Mouse (Mus musculus): ENCODE measurements at regions not wholly inside any gene's neighbourhood (a gene's known extent, or its start where the extent isn't known, plus 50 kb on each side); places are given as distances from the start of the nearest gene placed in this dataset.

GRCm38 (mm10) chr17:9995321-9995720 is 324.3 kb downstream of the Qk start:
- no peak for DNase-seq (ENCODE audit: low spot score in 2 of 2)

DNA sequence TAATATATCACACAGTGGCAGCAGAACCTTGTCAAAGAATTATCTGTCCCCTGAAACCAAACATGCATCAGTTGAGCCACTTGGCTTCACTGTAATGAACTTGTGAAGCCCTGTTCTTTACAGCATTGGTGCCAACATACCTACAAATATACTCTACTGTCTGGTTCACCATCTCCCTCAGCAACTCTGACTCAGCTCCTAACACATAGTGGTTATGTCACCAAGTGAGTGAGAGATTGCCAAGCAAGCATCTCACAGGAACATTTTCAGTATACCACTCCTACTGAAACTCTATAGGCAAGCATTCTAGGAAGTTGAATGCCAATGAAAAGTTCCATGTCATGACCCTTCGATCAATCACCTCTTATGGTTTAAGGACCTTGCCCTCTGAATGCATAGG is 321.2 kb upstream of the Pabpc6 start:
- no peak for DNase-seq (ENCODE audit: low spot score in 2 of 2)

- DNase-seq (ENCODE audit: low spot score in 2 of 2), result no peak
These were observed 311.8 kb upstream of the Pabpc6 start for GRCm38 (mm10) chr17:9981273-9981672.

GRCm38 (mm10) chr17:9976866-9977421 is 307.4 kb upstream of the Pabpc6 start:
- no peak for DNase-seq (ENCODE audit: low spot score in 2 of 2)

- no peak for DNase-seq (ENCODE audit: low spot score in 2 of 2)
These were observed 306.5 kb upstream of the Pabpc6 start for GRCm38 (mm10) chr17:9975995-9976394.

DNA sequence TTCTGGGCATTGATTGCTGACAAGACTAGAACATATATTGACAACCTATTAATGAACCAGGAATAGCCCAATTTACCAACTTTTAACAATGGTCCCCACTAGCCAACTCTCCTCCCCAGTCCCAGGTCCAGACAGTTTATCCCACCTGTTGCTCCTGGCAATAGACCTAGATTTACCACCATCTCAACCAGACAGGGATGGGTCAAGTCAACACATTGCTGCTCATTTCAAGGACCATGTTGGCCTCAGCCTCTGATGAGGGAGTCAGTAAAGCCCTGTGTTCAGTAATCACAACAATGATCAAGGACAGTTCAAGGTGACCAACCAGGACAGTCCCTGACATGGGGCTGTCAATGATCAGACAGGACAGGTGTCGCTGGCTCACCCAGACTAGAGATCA is 305.6 kb upstream of the Pabpc6 start:
- DNase-seq (ENCODE audit: low spot score in 2 of 2), result no peak

DNA sequence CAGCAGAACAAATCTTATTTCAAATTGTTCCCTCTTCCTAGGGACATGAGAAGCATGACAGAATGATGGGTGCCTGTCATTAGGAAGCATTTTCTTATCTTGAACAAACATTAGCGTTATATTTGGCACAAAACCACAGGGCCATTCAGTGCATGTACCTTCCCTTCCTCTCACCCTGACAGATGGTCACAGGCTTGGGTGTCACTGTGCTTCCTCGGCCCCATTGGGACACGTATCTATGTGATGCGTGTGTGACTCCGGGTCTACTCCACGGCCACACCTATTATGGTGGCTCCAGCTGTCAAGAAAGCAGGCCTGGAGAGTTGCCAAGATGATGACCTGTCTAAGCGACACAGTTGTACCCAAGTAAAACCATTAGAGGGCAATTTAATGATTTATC is 298.5 kb upstream of the Pabpc6 start:
- no peak for DNase-seq (ENCODE audit: low spot score in 2 of 2)

GRCm38 (mm10) chr17:9962893-9963436 is 293.4 kb upstream of the Pabpc6 start:
- no peak for DNase-seq (ENCODE audit: low spot score in 2 of 2)

- DNase-seq (ENCODE audit: low spot score in 2 of 2), result no peak
These were observed 279.6 kb upstream of the Pabpc6 start for GRCm38 (mm10) chr17:9948985-9949667.

GRCm38 (mm10) chr17:9947609-9948008 is 278.1 kb upstream of the Pabpc6 start:
- DNase-seq (ENCODE audit: low spot score in 2 of 2), result no peak

DNA sequence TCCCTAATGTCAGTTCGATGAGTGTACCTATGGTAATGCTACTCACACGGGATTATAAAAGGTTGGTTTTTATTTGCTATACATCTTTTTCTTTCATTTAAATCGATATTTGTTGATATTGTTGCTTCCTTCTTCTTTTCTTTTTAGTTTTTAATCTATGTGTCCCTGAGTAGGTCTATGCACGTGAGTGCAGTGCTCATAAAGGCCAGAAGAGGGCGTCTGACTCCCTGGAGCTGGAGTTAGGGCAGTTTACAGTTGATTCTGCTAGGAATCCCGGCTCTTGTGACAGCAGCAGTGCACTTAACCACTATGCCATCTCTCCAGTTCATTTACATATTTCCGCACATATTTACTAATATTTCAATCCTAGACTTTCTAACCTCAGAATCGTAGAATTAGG is 275.0 kb upstream of the Pabpc6 start:
- DNase-seq (ENCODE audit: low spot score in 2 of 2), result no peak

DNA sequence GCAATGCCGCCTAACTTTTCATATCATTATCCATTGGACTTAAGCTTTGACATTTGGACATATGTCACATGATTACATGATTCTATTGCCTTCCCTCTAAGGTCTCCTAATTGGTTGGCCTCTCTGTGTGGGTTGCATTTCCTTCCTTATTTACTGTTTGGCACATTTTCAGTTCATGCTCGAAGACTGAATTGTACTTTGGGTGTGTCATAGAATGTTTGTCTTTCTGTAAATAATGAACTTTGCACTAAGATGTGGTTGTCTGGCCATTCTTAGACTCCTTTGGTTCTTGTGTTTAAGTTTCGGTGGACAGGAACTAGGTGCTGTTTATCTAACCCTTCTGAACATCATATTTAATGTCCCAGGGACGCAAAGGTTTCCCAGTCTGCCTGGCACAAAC is 272.7 kb upstream of the Pabpc6 start:
- no peak for DNase-seq (ENCODE audit: low spot score in 2 of 2)

GRCm38 (mm10) chr17:9939576-9939975 is 270.1 kb upstream of the Pabpc6 start:
- DNase-seq (ENCODE audit: low spot score in 2 of 2), result no peak

DNA sequence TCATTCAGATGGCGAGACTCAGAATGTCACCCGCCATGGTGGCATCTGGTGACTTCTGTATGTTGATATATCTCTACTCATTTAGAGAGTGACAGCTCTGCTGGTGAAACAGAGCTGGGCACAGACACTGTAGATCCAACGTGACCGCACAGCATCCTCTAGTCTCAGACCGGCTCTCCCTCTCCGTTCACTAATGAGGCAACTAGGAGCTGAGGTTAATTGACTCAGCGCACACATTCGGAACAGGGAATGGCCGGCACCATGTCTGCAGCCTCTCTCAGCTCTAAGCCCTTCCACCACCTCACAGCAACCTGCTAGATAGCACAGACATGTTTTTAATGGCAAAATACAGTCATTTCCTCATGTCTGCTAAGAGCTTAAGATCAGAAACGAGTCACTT is 268.9 kb upstream of the Pabpc6 start:
- DNase-seq (ENCODE audit: low spot score in 2 of 2), result no peak

- no peak for DNase-seq (ENCODE audit: low spot score in 2 of 2)
These were observed 267.7 kb upstream of the Pabpc6 start for GRCm38 (mm10) chr17:9937211-9937610.

DNA sequence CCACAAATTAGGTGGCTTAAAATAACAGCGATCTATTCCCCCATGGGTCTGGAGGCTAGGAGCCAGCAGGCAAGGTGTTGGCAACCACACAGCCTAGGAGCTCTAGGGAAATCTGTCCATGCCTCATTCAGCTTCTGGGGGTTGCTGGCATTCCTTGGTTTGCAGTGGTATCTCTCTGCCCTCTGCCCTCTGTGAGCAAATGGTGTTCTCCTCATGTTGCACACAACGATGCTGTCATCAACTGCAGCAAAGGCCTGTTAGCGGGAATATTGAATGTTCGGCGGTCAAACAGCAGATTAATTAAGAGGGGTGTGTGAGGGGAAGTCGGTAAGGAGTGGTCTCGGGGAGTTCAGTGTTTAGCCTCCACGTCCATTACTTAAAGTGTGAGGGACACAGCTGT is 262.7 kb upstream of the Pabpc6 start:
- no peak for DNase-seq (ENCODE audit: low spot score in 2 of 2)

- no peak for DNase-seq (ENCODE audit: low spot score in 2 of 2)
These were observed 262.0 kb upstream of the Pabpc6 start for GRCm38 (mm10) chr17:9931526-9931925.

DNA sequence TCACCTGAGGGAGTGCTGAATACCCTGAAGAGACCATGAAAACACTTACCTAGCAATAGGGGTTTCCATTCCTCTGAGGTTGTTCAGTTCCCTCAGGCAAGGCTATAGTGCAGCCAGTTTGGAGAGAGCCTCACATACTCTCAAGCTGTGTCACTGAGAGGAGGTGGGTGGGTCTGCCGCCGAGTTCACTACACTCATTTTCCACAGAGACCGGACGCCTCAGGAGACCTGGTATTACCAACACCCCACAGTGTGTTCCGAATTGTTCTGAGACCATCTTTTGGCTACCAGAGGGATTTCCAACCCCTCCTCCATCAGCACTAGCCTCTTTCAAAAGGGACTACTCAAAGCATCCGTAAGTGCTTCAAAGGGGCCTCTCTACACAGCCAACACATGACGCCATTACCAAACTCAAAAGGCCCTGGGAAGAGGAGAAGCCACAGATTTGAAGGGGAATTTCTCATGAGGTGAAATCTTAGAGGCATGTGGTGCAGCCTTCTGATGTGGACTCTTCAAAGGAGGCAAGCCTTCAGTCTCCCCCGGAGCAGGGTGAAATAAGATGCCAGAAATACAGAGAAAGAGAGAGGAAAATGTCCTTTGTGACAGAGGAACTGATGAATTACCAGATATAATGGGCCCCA is 260.1 kb upstream of the Pabpc6 start:
- no peak for DNase-seq (ENCODE audit: low spot score in 2 of 2)

DNA sequence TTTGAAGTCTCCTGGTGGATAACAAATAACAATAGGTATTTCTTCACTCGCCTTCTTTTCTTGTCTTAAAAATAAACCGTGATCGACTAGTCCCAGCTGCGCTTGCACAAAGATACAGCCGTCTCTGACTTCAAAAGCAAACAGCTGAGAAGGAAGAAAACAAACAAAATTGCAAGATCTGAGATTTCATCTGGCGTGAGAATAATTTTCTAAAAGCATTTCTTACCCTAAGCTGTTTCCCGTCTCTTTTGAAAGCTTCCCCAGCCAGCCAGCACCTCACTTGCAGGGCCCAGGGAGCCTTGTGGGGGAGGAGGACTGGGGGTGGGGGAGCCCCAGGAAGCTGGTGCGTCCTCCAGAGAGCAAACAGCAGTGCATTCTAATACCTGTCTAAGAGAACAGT is 258.2 kb upstream of the Pabpc6 start:
- no peak for DNase-seq (ENCODE audit: low spot score in 2 of 2)

DNA sequence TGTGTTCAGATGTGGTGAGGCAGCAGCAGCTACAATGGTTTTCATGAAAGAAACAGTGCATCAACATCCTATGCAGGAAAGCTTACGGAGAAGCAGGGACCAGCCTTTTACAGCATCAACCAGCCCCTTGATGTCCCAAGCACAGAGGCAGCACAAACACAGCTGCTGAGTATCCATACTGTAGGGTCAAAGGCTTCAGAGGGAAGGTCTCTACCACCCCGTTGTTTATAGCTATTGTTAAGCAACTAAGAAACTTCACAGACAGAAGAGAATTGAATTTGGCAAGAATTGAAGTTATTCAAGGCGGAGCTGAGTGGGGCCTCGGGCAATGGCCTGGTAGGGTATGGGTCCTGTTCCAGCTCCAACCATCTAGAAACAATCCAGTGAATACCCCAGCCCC is 256.8 kb upstream of the Pabpc6 start:
- DNase-seq (ENCODE audit: low spot score in 2 of 2), result no peak

DNA sequence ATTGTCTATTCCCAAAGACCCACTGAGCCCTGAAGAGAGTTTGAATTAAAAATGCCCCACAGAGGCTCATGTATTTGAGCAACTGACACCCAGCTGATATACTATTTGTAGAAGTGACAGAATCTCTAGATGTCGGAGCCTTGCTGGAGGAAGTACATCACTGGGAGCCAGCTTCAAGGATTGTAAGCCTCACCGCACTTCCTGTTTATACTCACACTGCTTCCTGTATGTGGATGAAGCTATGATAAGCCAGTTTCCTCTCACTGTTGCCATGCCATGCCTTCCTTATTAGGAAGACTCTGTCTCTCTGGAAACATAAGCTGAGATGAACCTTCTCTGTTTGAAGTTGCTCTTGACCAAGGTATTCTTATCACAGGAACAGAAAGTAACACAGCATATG is 251.8 kb upstream of the Pabpc6 start:
- no peak for DNase-seq (ENCODE audit: low spot score in 2 of 2)

DNA sequence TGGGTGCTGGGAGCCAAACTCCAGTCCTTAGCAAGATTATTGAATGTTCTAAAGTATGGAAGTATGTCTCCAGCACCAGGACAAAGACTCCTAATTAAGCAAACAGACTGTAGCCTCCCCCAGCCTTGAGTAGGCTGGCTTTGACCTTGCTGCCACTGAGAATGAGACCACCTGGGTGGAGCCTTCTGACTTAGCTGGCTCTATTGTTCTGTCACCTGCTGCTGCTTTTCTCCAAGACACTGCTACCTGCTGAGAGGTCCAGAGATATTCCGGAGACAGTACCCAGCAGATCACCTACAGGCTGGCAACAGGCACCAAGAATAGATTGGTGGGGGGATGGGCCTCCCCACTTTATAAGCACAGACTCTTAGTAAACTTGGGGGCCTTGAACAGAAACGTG is 247.5 kb upstream of the Pabpc6 start:
- DNase-seq (ENCODE audit: low spot score in 2 of 2), result no peak

GRCm38 (mm10) chr17:9910856-9911255 is 241.3 kb upstream of the Pabpc6 start:
- DNase-seq (ENCODE audit: low spot score in 2 of 2), result no peak
